Mouse (Mus musculus) kidney, embryonic 16.5 days (tissue): ENCODE results near the gene Pcgf2. TPM values are rescaled to one million over a fixed set of nuclear protein-coding genes. Genes with fewer than 3 reads are reported as not detected.

Source experiments
- ATAC-seq: fragments of 200-750 bp; cut with Nextera tagmentation; 2 replicates; pipeline ENCODE4 v1.8.0; 2017; ENCODE audit warnings: moderate TSS enrichment; ENCODE audit not compliant: low FRiP score, low TSS enrichment
- H3K27ac ChIP-seq: fragments of 300-500 bp; sonication (generic); 2 replicates; pipeline ENCODE4 v1.5.1; 2014; ENCODE audit warnings: low read length
- H3K27me3 ChIP-seq: fragments of 300-500 bp; sonication (generic); 2 replicates; pipeline ENCODE4 v1.6.1; 2014; ENCODE audit warnings: low read length, control low read depth, mixed read lengths; ENCODE audit not compliant: insufficient read depth
- H3K36me3 ChIP-seq: fragments of 300-500 bp; sonication (generic); 2 replicates; pipeline ENCODE4 v1.6.1; 2014; ENCODE audit warnings: low read length, control low read depth, mixed read lengths; ENCODE audit not compliant: insufficient read depth
- H3K4me1 ChIP-seq: fragments of 300-500 bp; sonication (generic); 2 replicates; pipeline ENCODE4 v1.6.1; 2014; ENCODE audit warnings: low read length, control low read depth, mixed read lengths; ENCODE audit not compliant: insufficient read depth
- H3K4me2 ChIP-seq: fragments of 300-500 bp; sonication (generic); replicated peaks from 2 replicates; pipeline ENCODE4 v1.6.1; 2014; ENCODE audit warnings: low read depth, low read length
- H3K4me3 ChIP-seq: fragments of 300-500 bp; sonication (generic); 2 replicates; pipeline ENCODE4 v1.5.1; 2014; ENCODE audit warnings: mild to moderate bottlenecking, low read length
- H3K9ac ChIP-seq: fragments of 300-500 bp; sonication (generic); replicated peaks from 2 replicates; pipeline ENCODE4 v1.6.1; 2014; ENCODE audit warnings: low read length
- H3K9me3 ChIP-seq: fragments of 300-500 bp; sonication (generic); 2 replicates; pipeline ENCODE4 v1.6.1; 2016; ENCODE audit warnings: low read length, control low read depth
- WGBS: fragments of 180-500 bp; shearing (Covaris S2); extraction: QIAGEN DNeasy Blood & Tissue Kit; methylation state at CpG from one replicate; pipeline ENCODE4 v1.1.7; 2014; 5-methylcytosine and 5-hydroxymethylcytosine counted together
- polyA plus RNA-seq: library from polyadenylated mRNA; unstranded; fragments of >200 nt; fragmentation: Nextera tagmentation; extraction: Ambion mirVana; gene quantifications from 2 replicates; pipeline ENCODE4 v1.2.1, GENCODE M21; 2015

Gene Pcgf2
- polyA plus RNA-seq, result 12.3 and 16.3 TPM in 2 replicates

DNA sequence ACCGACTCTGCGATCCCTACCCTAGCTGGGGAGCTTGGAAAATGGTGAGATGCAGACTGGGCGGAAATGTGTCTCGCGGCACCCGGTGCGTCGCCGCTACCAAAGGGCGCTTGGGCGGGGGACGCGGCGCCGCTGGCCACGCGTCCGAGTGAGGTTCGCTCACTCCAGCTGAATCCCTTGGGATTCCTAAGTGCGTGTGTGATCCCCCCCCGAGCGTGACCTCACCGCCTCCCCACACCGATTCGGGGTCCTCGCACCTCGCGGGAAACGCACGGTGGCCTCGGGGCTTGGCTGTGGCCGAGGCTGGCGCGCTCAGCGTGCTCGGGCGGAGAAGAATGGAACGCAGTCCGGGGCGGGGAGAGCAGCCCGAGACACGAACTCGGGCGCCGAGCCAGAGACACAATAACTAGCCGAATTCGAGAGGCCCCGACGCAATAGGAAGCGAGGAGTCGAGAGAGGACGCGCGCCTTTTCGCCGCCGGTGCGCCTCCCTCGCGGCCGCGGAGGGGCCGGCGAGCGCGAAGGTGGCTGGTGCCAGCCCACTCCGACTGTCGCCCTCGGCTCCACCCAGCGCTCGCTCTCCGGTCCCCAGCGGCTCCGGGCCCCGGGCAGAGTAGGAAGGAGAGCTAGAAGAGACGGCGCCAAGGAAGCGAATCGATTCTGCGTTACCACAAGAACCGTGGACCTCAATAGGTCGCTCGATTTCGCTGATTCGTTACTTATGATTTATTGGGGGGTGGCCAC lies at the start of gene Pcgf2:
TSS of gene Pcgf2 (minus strand) at position 495 of the 743 bp plus-strand sequence.
- Histone ChIP-seq H3K9ac (peak within 1 kb of the TSS; percentile 98), H3K36me3 (0 out of 2 replicates have a peak, but pooled peaks cover 3% of the 10 kb centered on the region), H3K4me3 (peak within 1 kb of the TSS; percentile 88), H3K9me3 (no peaks in the 10 kb centered on the region), H3K27ac (peak within 1 kb of the TSS; percentile 99), H3K4me2 (peak within 1 kb of the TSS; percentile 98), H3K4me1 (peaks cover 57% of the 10 kb centered on the region), H3K27me3 (no peaks in the 10 kb centered on the region)
- under 1% methylated on average over 85 of the region's 85 CpGs for WGBS
- peak; percentile 8 for ATAC-seq

DNA sequence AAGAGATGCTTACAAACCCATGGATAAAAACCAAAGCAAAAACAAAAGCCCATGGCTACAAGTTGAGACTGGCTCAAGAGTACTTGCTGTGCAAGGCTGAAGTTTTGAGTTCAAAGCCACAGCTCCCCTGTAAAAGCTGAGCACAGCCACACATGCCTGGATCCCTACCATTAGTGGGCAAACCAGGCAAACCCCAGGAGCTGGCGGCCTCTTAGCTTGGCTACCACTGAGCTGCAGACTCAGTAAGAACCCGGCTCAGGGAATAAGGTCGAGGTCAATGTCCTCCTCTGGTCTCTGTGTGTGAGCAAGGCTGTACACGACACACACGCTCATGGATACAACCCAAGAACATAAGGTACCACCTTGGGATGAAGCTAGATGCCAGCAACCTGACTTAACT lies 48.2 kb upstream of the Pcgf2 start:
- Histone ChIP-seq H3K27ac (no peak overlapping the region), H3K4me2 (no peak overlapping the region), H3K9ac (no peak overlapping the region), H3K4me3 (no peak overlapping the region), H3K4me1 (peaks cover 5% of the 10 kb centered on the region), H3K9me3 (no peaks in the 10 kb centered on the region), H3K36me3 (peaks cover 58% of the 10 kb centered on the region), H3K27me3 (no peaks in the 10 kb centered on the region)
- WGBS, result 89% methylated on average over 5 of the region's 5 CpGs
- ATAC-seq, result no peak

DNA sequence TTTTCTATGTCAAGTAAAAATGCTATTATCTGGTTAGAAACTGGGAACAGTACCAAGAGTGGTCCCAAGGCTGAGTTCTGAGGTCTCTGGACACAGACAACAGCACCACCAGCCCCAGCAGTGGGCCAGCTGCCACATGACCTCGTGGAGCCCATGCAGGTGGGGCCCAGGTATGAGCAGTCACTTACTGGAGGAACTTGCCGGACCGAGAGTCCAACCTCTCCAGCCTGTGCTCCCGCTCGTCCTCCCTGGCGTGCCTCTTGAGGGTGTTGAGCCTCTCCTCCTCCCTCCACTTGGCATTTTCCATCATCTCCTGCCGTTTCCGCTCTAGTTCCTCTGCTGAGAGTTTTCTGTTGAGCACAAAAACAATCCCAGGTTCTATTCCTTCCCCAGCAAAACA lies 47.5 kb upstream of the Pcgf2 start:
- peaks cover 50% of the 10 kb centered on the region for H3K36me3 ChIP-seq
- no peak overlapping the region for H3K27ac ChIP-seq
- no peaks in the 10 kb centered on the region for H3K27me3 ChIP-seq
- H3K4me2 ChIP-seq, result no peak overlapping the region
- H3K4me1 ChIP-seq, result peaks cover 12% of the 10 kb centered on the region
- no peak overlapping the region for H3K4me3 ChIP-seq
- ATAC-seq, result no peak
- H3K9ac ChIP-seq, result no peak overlapping the region
- WGBS, result 91% methylated on average over 8 of the region's 8 CpGs
- no peaks in the 10 kb centered on the region for H3K9me3 ChIP-seq

DNA sequence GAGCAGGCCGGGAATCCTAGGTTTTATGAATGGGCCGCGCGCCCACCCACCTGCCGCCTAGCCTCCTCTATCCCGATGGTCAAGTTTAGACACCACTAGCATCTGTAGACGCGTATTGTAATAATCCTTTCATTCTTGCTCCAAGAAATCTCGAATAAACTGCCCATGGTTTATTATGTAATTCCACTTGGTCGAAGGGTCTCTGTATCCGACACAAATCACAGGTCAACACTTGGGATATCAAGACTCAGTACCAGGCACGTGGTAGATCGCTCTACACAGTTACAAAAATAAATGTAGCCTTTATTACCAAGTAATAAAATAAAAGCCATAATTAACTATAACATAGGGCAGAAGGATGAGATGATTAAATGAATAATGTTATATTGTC lies 45.0 kb upstream of the Pcgf2 start:
- peak overlapping the region; percentile 55 for H3K4me2 ChIP-seq
- H3K4me3 ChIP-seq, result peak overlapping the region; percentile 64
- ATAC-seq, result 0 out of 2 replicates have a peak, but pooled peaks have one; percentile 11
- WGBS, result 10% methylated on average over 13 of the region's 13 CpGs
- no peak overlapping the region for H3K27ac ChIP-seq
- H3K9ac ChIP-seq, result no peak overlapping the region
- H3K9me3 ChIP-seq, result no peaks in the 10 kb centered on the region
- peaks cover 30% of the 10 kb centered on the region; the same call in 1 of the 2 replicates for H3K36me3 ChIP-seq
- H3K27me3 ChIP-seq, result no peaks in the 10 kb centered on the region
- H3K4me1 ChIP-seq, result peaks cover 24% of the 10 kb centered on the region

DNA sequence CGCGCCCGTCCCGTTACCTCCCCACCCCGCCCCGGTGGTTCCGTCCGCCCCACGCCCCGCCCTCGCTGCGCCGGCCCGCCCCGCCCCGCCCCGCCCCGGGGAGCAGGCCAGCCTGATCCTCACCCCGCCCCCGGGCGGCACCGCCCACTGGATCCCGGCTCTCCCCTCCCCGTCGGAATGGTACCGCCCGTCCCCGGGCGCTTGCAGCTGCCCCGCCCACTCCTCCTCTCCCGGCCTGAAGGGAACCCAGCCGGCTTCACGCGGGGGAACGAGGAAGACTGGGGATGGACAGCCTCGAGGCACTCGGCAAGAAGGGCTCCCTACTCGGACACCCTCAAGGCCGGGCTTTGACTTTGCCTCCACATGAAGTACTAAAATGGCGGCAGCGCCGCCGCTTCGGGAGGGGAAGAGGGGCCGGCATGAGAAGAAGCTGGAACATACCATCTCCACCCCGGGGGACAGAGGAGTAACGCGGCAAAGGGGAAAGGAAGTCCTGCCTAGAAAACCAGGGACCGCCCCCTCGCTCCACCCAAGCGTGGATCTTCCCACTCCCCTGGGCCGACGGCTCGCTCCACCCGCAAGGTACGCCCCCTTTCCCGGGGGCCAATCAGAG lies 44.5 kb upstream of the Pcgf2 start:
- 0% methylated on average over 46 of the region's 57 CpGs for WGBS

DNA sequence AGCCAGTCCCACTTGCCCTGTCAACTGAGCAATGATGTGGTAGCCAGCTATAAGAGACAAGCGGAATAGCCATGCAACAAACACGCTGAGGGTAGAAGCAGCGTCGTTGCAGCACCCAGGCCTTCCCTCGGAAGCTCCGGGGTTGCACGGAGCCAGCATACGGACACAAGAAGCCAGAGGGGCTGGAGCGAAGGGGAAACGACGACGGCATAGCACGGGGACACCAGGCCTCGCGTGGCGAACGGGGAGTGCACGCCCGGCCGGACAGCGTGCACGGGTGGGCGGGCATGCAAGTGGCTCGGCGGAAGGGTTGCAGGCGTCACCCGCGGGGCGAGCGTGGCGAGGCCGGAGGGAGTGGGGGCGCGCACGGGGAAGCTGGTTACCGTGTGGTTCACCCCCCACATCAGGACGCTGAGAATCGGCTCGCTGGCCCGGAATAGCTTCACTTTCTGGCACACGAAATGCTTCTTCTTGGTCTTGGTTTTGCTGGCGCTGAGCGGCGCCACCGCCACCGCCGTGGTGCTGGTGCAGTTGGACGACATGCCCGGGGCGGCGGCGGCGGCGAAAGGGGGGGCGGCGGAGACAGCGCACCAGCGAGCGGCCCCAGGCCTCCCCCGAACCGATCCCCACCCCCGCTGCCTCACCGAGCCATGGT lies 43.9 kb upstream of the Pcgf2 start, which contains the start of gene Pip4k2b:
TSS of gene Pip4k2b (minus strand) at position 642 of the 655 bp plus-strand sequence.
- no peaks in the 10 kb centered on the region for H3K27me3 ChIP-seq
- WGBS, result under 1% methylated on average over 60 of the region's 63 CpGs
- H3K36me3 ChIP-seq, result peaks cover 21% of the 10 kb centered on the region; the same call in 1 of the 2 replicates
- peak within 1 kb of the TSS; percentile 64 for H3K4me3 ChIP-seq
- no peaks in the 10 kb centered on the region for H3K9me3 ChIP-seq
- peak within 1 kb of the TSS; percentile 87 for H3K4me2 ChIP-seq
- peak within 1 kb of the TSS; percentile 88 for H3K9ac ChIP-seq
- peaks cover 34% of the 10 kb centered on the region for H3K4me1 ChIP-seq
- peak; percentile 30; the same call in 1 of the 2 replicates for ATAC-seq
- peak within 1 kb of the TSS; percentile 96 for H3K27ac ChIP-seq

More for the DNA sequence above, 44.5 kb upstream of the Pcgf2 start:
- Histone ChIP-seq H3K9ac (peak overlapping the region; percentile 88), H3K27ac (peak overlapping the region; percentile 96), H3K4me1 (peaks cover 29% of the 10 kb centered on the region), H3K36me3 (peaks cover 25% of the 10 kb centered on the region; the same call in 1 of the 2 replicates), H3K9me3 (no peaks in the 10 kb centered on the region), H3K4me3 (peak overlapping the region; percentile 64), H3K4me2 (peak overlapping the region; percentile 87), H3K27me3 (no peaks in the 10 kb centered on the region)
- peak; percentile 96 for ATAC-seq

DNA sequence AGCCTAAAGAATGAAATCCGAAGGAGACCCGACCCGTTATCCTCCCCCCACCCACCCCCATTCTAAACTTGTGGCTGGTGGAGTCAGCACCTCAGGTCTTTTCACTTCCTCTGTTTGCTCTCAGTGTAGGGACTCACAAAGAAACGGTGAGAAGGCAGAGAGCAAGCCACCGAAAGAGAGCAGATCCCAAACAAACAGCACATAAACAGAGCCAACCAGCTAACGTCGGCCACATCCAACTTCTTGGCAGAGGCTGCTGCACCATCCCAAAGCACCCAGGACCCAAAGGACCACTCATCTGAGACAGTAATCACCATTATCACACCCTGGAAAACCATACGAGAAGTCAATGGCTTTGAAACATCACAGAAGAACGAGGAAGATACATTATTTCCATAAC lies 43.1 kb upstream of the Pcgf2 start:
- Histone ChIP-seq H3K4me1 (peaks cover 34% of the 10 kb centered on the region), H3K4me2 (peak overlapping the region; percentile 87), H3K36me3 (peaks cover 16% of the 10 kb centered on the region; the same call in 1 of the 2 replicates), H3K27me3 (no peaks in the 10 kb centered on the region), H3K9me3 (no peaks in the 10 kb centered on the region), H3K4me3 (peak overlapping the region; percentile 64), H3K9ac (peak overlapping the region; percentile 88), H3K27ac (peak overlapping the region; percentile 77; the same call in 1 of the 2 replicates)
- 22% methylated on average over 9 of the region's 9 CpGs for WGBS
- ATAC-seq, result no peak

DNA sequence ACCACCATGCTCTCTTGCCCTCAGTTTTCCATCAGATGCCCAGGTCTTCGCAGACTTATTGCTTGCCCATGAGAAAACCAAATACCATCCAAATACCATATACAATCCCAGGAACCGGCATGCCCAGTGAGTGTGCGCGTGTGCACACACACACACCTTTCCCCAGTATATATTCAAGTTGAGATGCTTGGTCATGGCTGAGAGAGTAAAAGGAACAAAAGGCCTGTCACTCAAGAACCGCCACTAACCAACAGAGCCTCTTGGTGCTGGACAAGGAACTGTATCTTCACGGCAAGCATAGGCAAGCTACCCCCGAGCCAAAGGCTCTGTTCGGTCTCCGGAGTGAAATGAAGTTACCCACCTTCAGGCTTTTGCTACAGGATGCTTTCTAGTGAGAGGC lies 42.3 kb upstream of the Pcgf2 start:
- H3K27ac ChIP-seq, result no peak overlapping the region
- H3K4me2 ChIP-seq, result peak overlapping the region; percentile 87
- peaks cover 7% of the 10 kb centered on the region; the same call in 1 of the 2 replicates for H3K36me3 ChIP-seq
- 77% methylated on average over 9 of the region's 9 CpGs for WGBS
- peak overlapping the region; percentile 88; the same call in 1 of the 2 replicates for H3K9ac ChIP-seq
- no peak for ATAC-seq
- no peaks in the 10 kb centered on the region for H3K9me3 ChIP-seq
- no peak overlapping the region for H3K4me3 ChIP-seq
- H3K4me1 ChIP-seq, result peaks cover 37% of the 10 kb centered on the region
- H3K27me3 ChIP-seq, result no peaks in the 10 kb centered on the region

DNA sequence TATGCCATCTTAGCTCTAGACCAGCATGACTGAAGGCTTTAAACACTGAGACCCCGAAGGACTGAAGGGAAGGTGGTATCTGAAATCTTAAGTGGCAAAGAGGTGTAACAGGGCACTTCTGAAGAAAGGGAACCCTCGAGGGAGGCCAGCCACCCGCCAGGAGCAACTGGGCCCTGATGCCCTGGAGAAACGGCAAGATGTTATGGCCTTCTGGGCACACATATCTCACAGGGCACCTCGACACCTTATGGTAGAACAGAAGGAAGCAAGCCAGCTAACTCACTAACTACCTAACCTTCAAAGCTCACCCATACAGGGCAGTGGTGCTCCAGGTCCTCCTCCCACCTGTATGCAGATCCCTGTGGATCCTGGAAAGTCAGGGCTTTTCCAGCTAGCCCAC lies 41.9 kb upstream of the Pcgf2 start:
- no peak overlapping the region for H3K27ac ChIP-seq
- no peaks in the 10 kb centered on the region for H3K27me3 ChIP-seq
- ATAC-seq, result no peak
- H3K9me3 ChIP-seq, result no peaks in the 10 kb centered on the region
- no peak overlapping the region for H3K4me2 ChIP-seq
- no peak overlapping the region for H3K9ac ChIP-seq
- no peak overlapping the region for H3K4me3 ChIP-seq
- H3K36me3 ChIP-seq, result peaks cover 6% of the 10 kb centered on the region; the same call in 1 of the 2 replicates
- peaks cover 38% of the 10 kb centered on the region for H3K4me1 ChIP-seq
- 88% methylated on average over 5 of the region's 5 CpGs for WGBS
